Mouse (Mus musculus) urinary bladder, postnatal 4 days (tissue): ENCODE measurements around the gene Tgif2lx1.
"Not testable (repeated sequence)": the region's sequence is repeated elsewhere in the genome, so short reads cannot be mapped to it uniquely, and the experiment has no call there.

Experiments
- DNase-seq, 2 experiments: peaks; one replicate each; pipeline ENCODE4 v3.0.0; 2021 to 2022; ENCODE audit warnings: low spot score in 2 of 2

Gene Tgif2lx1

GRCm38 (mm10) chrX:118480637-118481036 is at the start of gene Tgif2lx1:
Gene Tgif2lx1 (minus strand): TSS chrX:118480737.
- DNase-seq, result not testable (repeated sequence)
